Mouse (Mus musculus) kidney, adult 2 months (tissue): Measurements from ENCODE around the gene Adcy2. TPM values are rescaled to one million over a fixed set of nuclear protein-coding genes. Genes with fewer than 3 reads are reported as not detected.

Experiments used
- DNase-seq: peaks from one replicate; pipeline ENCODE4 v3.0.0; 2021
- H3K27ac ChIP-seq: fragments of 200-500 bp; 2 replicates; pipeline ENCODE4 v1.5.1; 2012; ENCODE audit warnings: low read depth, low read length, control low read depth, inconsistent platforms; ENCODE audit not compliant: insufficient read depth
- H3K27me3 ChIP-seq: fragments of 200-500 bp; replicated peaks from 2 replicates; pipeline ENCODE4 v1.6.1; 2012; ENCODE audit warnings: mild to moderate bottlenecking, moderate library complexity, low read length, inconsistent platforms; ENCODE audit not compliant: control insufficient read depth, insufficient read depth
- H3K36me3 ChIP-seq: fragments of 200-500 bp; 2 replicates; pipeline ENCODE4 v1.6.1; 2012; ENCODE audit warnings: mild to moderate bottlenecking, moderate library complexity, low read length, inconsistent platforms; ENCODE audit not compliant: control insufficient read depth, insufficient read depth
- H3K4me1 ChIP-seq: fragments of 200-500 bp; 2 replicates; pipeline ENCODE4 v1.6.1; 2011; ENCODE audit warnings: low read length; ENCODE audit not compliant: control insufficient read depth, insufficient read depth
- H3K4me3 ChIP-seq: fragments of 200-500 bp; 2 replicates; pipeline ENCODE4 v1.5.1; 2011; ENCODE audit warnings: mild to moderate bottlenecking, low read depth, low read length, control low read depth; ENCODE audit not compliant: insufficient read depth
- CTCF ChIP-seq: fragments of 200-500 bp; conservative IDR thresholded peaks from 2 replicates; pipeline ENCODE4 v1.5.1; 2011; ENCODE audit warnings: low read depth, mild to moderate bottlenecking, control low read depth, low read length, moderate library complexity, mixed read lengths; ENCODE audit not compliant: insufficient read depth, insufficient read length
- POLR2A ChIP-seq: fragments of 200-500 bp; IDR thresholded peaks from one replicate; pipeline ENCODE4 v1.6.1; 2011; ENCODE audit warnings: low read depth, low read length, control low read depth
- WGBS: fragments of 180-500 bp; shearing (Covaris S2); methylation state at CpG from one replicate; pipeline ENCODE4 v1.1.7; 2018; 5-methylcytosine and 5-hydroxymethylcytosine counted together
- polyA plus RNA-seq: library from polyadenylated mRNA; depleted of rRNA; stranded (reverse); fragments of >200 nt; gene quantifications from 2 replicates; pipeline ENCODE4 v1.2.3, GENCODE M21; 2012

Adcy2 gene
- polyA plus RNA-seq, 1 experiment = 0.83 TPM

DNA sequence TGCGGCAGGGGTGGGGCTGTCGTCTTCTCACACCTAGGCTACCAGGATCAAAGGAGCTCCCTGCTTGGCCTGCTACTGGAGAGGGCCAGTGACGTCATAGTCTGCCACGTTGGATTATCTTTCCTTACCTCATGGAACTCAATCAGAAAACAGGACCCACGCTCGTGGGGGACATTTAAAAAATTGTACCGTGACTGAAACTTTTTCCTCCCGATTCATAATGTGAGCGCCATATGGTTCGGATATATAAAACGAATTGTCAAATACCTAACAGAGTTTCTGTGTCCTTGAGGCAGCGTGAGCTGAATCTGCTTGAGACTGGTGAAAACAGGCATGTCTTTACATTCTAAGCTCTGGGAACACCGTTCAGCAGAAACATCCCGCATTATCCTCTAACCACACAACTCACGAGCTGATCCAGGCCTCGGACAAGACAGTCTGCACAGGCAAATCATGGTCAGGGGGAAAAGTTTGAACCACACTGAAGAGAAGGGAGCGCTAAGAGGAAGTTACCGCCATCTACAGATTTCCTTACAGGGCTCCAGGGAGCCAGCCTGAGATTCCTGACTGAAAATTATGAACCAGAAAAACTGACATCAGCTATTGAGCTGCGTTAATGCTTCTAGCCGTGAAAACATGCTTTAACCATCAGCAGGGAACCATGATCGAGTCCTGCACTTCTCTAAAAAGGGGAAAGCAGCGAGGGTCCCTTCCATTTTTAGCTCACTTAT, 1.4 kb downstream of the Adcy2 start:
- no peak for DNase-seq
- Histone ChIP-seq H3K36me3 (no peaks in the 10 kb centered on the region), H3K4me1 (no peaks in the 10 kb centered on the region), H3K4me3 (no peak overlapping the region), H3K27me3 (peaks cover 3% of the 10 kb centered on the region), H3K27ac (no peak overlapping the region)
- no peak for TF ChIP-seq POLR2A
- TF ChIP-seq CTCF = no peak
- 11% methylated on average over 22 of the region's 22 CpGs for WGBS

DNA sequence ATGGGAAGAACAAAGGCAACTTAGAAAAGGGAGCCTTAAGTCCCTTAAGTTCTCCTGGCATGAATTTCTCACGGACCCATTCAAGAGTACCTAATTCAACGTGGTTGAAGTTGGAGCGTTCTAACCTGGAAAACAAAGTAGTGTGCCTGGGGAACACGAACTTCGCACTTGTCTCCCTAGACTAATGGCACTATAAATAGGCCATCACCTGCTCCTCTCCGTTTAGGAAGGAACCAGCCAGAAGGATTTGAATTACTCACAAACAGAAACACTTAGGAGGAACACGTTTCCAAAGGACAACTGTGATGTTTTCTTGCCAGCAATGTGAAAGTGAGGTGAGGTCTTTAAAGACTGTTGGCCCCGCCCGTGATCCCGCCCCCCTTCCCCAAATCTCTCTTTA, 2.0 kb downstream of the Adcy2 start:
- no peak overlapping the region for H3K4me3 ChIP-seq
- H3K4me1 ChIP-seq = no peaks in the 10 kb centered on the region
- no peaks in the 10 kb centered on the region for H3K36me3 ChIP-seq
- TF ChIP-seq POLR2A (no peak), CTCF (no peak)
- no peak overlapping the region for H3K27ac ChIP-seq
- WGBS = 32% methylated on average over 10 of the region's 10 CpGs
- no peak for DNase-seq
- peaks cover 3% of the 10 kb centered on the region for H3K27me3 ChIP-seq

DNA sequence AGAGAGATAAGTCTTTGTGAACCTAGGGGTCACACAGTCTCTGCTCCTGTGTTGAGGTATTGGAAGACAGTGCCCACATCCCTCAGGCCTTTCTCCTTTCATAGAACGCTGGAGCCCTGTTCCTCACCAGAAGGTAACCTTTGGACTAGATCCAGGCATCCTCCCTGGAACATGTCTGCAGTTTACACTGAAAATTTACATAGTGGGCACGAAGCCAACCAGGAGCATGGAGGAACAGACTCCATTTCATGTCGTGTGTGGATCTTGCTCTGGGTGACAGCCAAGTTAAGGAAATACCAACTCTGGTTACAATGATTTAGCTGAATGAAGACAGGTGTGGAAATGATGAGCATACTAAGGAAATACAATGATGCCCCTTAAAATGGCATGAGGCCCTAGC, 2.7 kb downstream of the Adcy2 start:
- Histone ChIP-seq H3K4me1 (no peaks in the 10 kb centered on the region), H3K4me3 (no peak overlapping the region), H3K27ac (no peak overlapping the region), H3K36me3 (no peaks in the 10 kb centered on the region), H3K27me3 (peaks cover 3% of the 10 kb centered on the region)
- no peak for TF ChIP-seq POLR2A
- TF ChIP-seq CTCF = no peak
- no peak for DNase-seq
- 43% methylated on average over 3 of the region's 3 CpGs for WGBS

DNA sequence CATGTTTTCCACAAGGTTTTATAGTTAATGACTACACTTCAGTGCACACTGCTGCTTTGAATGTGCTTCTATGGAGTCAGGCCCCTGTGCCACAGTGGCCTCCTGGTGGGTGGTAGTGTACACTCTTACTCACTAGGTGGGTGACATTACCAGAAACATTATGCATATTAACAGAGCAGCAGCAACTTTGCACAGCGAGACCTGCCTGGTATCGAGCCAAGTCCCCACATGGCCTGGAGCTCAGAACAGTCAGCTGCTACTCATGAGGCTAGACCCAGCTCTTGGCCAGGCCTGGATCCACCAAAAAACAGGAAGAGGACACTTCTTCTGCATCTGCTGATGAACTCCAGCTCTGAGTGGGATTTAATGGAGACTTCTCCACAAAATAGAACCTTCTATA, 13.6 kb downstream of the Adcy2 start:
- Histone ChIP-seq H3K27ac (no peak overlapping the region), H3K4me1 (no peaks in the 10 kb centered on the region), H3K4me3 (no peak overlapping the region), H3K36me3 (no peaks in the 10 kb centered on the region), H3K27me3 (no peaks in the 10 kb centered on the region)
- no peak for DNase-seq
- TF ChIP-seq POLR2A (no peak), CTCF (no peak)
- 52% methylated on average over 2 of the region's 2 CpGs for WGBS

DNA sequence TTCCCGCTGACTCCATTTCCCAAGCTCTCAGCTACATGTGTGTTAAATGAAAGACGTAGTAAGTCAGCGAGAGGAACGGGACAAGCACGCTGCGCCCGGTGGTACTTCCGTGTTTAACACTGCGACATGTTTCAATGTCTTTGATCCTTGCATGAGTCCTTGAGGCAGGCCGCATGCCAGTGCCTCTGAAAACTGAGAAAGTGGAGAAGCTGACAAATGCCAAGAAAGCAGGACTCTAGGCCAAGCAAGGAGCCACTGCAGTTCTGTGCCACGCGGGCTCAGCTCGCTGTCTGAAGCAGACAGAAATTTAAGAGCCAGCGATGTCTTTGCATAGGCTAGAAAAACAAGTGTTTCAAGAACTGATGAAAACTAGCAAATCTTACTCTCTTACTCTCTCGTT, 15.3 kb downstream of the Adcy2 start:
- DNase-seq = no peak
- TF ChIP-seq POLR2A = no peak
- no peak for TF ChIP-seq CTCF
- Histone ChIP-seq H3K27me3 (no peaks in the 10 kb centered on the region), H3K4me1 (no peaks in the 10 kb centered on the region), H3K27ac (no peak overlapping the region), H3K36me3 (no peaks in the 10 kb centered on the region), H3K4me3 (no peak overlapping the region)
- WGBS = 78% methylated on average over 15 of the region's 15 CpGs

DNA sequence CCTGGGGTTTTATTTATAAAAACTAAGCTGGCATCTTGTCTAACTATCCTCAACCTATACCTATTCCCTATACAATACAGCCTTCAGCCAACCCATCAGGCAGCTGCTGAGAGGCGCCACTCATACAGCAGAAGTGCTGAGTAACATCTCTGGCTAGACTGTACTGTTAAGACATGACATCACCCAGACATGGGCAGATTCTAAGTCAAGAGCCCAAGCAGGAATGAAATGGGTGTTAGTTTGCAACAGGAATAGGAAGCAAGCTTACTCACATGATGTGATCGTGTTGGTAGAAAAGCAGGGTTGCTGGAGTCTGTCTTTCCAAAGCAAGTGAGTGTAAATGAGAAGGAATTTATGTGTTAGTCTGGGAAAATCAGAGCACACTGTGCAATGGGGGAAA, 18.3 kb downstream of the Adcy2 start:
- 92% methylated on average over 2 of the region's 2 CpGs for WGBS
- no peak overlapping the region for H3K27ac ChIP-seq
- H3K36me3 ChIP-seq = no peaks in the 10 kb centered on the region
- H3K4me3 ChIP-seq = no peak overlapping the region
- TF ChIP-seq POLR2A (no peak), CTCF (no peak)
- no peak for DNase-seq
- H3K4me1 ChIP-seq = no peaks in the 10 kb centered on the region
- H3K27me3 ChIP-seq = no peaks in the 10 kb centered on the region

DNA sequence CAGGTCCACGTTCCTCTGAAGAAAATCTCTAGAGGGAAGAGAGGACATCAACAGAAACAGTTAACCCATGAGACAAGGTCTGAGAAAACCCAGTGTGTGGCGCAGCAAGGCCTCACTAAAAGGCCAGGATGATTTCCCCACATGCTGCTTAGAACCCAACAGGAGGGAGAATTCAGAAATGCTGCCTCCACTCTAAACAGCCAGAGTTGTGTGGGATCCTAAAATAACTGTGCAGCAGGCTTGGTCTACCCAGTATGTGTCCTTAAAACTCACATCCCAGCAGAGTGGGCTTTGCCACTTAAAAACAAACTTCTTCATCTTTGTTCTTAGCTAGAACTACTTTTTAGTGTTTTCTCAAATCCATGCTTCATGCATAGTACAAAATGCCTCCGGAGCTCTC, 26.2 kb downstream of the Adcy2 start:
- no peak for TF ChIP-seq CTCF
- TF ChIP-seq POLR2A = no peak
- H3K4me1 ChIP-seq = no peaks in the 10 kb centered on the region
- 49% methylated on average over 3 of the region's 3 CpGs for WGBS
- no peaks in the 10 kb centered on the region for H3K36me3 ChIP-seq
- no peaks in the 10 kb centered on the region for H3K27me3 ChIP-seq
- H3K4me3 ChIP-seq = no peak overlapping the region
- DNase-seq = no peak
- no peak overlapping the region for H3K27ac ChIP-seq
